Mouse (Mus musculus) spleen, postnatal 14 days (tissue): Measurements from ENCODE around the gene Il20.
A peak's percentile ranks its signal among the peaks of the same experiment; 100 is the strongest.

Experiments used
- DNase-seq, 2 experiments: peaks; one replicate each; pipeline ENCODE4 v3.0.0; 2021 to 2022; ENCODE audit warnings: low spot score in 2 of 2

Gene Il20

GRCm38 (mm10) chr1:130911401-130912010, at the start of gene Il20:
Gene Il20, minus strand, starts transcription at chr1:130911451.
- no peak for DNase-seq

- DNase-seq: no peak
Observed at GRCm38 (mm10) chr1:130946920-130947319, 35.7 kb upstream of the Il20 start.

DNA sequence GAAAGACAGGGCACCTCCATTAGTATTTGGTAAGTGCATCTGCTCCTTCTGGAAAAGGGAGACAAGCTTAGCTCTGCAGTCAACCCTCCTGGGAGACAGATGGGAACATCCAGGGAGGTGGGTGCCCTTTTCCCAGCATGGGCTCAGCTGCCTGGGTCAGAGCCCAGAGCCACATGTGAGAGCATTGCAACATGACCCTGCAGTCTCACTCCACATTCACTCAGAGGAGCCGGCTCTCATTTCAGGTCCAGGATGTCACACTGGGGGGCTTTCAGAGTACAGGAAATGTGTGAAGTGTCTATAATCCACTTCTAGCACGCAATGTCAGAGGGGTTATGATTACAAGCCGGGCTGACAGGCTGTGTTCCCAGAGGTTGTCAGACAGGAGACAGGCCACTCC, 30.6 kb upstream of the Il20 start:
- DNase-seq: no peak

GRCm38 (mm10) chr1:130940065-130940687, 28.9 kb upstream of the Il20 start, which contains the start of gene Il19:
Gene Il19, minus strand, starts transcription at chr1:130940115.
- no peak for DNase-seq

GRCm38 (mm10) chr1:130938192-130938591, 26.9 kb upstream of the Il20 start:
- DNase-seq: no peak

- no peak for DNase-seq
Observed at GRCm38 (mm10) chr1:130937170-130937569, 25.9 kb upstream of the Il20 start.

DNA sequence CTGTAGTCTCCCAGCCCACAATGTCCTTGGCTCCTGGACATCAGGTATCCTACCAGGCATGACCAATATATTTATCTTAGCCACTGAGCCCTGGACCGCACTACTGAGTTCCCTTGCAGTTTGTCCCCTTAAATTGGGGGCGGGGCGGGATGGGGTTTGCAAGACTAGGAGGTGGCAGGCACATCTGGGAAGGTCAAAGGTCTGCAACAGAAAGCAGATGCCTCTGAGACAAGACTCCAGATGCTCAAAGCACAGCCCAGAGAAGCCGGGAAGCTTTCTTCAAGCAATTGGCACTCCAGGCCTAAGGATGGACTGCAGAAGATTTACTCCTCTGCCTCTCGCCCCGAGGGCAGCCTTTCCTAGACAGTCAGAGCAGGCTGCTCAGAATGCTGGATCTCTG, 25.1 kb upstream of the Il20 start:
- DNase-seq: no peak

DNA sequence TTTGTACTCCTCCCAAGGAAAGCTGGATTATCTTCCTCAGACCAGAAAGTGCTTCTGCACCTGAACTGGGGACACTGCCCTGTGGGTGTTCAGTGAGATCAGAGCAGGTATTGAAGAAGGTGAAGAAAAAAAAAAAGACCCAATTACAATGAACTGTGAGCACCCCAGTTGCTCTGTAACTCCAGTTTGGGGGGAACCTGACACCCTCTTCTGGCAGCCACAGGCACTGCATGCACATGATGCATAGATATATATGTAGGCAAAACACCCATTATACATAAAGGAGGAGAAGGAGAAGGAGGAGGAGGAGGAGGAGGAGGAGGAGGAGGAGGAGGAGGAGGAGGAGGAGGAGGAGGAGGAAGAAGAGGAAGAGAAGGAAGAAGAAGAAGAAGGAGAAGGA, 15.2 kb upstream of the Il20 start:
- peak; percentile 13 to 40 for DNase-seq

DNA sequence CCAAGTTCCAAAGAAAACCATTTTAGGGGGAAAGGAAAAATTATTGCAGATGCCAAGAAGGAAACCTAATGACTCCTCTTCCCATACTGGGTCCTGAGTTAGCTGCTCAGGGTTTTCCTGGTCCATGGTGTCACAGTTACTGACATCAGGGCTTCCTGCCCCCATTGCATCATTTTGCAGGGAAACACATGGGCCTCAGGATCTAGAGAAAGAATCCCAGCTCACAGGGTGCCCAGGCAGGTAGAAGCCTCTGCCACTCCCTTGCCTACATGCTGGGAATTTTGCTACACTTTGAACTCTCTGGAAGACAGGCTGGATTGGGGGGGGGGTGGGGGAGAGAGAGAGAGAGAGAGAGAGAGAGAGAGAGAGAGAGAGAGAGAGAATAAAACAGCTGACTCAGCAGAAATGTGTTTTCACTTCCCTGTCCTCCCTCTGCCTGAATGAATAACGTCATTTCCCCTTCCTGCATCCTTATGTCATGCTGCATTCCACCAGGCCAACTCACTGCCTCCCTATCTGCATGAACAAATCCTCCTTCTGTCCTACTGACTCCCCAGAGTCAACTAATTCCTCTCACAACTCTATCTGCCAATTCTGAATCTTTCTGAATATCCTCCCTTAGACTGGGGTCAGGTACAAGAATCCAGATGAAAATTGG, 7.2 kb upstream of the Il20 start:
- no peak for DNase-seq

DNA sequence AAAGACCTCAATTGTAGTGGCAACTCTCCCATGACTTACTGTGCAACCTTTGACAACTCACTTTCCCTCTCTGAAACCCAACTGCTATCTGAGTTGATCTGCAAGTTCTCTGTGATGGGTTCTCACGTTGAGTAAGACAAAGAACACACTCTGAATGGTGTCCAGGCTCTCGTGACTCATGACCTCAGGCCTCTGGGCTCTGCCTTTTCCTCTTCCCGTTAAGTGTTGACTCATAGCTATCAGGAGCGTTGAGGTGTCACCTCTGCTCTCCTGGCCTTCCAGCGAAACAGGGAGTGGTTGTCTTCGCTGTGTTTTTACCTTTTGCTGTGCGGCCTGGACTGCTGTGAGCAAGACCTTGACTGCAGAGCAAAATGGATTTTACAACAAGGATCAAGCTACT, 8.7 kb downstream of the Il20 start:
- no peak for DNase-seq

DNA sequence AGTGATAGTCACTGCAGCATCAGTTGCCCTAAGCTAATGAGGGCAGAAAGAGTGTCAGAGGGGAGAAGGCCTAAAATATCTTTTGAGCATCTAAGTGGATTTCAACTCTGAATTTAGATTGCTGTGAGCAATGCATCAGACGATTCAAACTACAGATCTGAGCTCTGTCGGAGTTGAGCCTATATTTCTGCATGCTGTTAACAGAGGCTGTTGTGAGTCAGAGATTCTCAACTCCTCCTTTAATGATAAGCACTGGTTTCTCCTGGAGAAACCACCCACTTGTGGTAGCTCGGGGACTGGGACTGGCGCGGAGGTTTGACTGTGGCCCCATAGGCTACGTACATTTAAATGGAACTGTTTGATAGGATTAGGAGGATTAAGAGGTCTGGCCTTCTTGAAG, 16.8 kb downstream of the Il20 start:
- no peak for DNase-seq

- DNase-seq: no peak
Observed at GRCm38 (mm10) chr1:130893329-130894040, 17.8 kb downstream of the Il20 start.

DNA sequence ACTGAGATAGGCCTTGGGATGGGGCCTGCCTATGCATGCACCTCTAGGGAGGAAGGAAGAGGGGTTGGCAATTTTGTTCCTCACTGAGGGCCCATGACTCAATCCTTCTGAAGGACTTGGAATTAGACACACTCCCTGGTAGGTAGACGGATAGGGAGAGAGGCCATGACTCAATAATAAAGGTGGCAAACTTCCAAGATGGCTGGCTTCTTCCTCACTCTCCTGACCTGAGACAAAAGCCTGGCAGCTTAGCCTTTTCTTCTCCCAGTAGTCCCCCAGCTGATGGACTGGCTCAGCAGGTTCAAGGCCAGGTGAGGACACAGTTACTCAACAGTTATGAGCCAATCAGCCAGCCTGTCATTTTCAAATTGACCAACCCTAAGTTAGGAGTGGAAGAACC, 18.8 kb downstream of the Il20 start:
- DNase-seq: no peak

- DNase-seq: no peak
Observed at GRCm38 (mm10) chr1:130887354-130887753, 23.9 kb downstream of the Il20 start, which contains the start of gene Il24. Gene Il24, minus strand, starts transcription at chr1:130887454.

DNA sequence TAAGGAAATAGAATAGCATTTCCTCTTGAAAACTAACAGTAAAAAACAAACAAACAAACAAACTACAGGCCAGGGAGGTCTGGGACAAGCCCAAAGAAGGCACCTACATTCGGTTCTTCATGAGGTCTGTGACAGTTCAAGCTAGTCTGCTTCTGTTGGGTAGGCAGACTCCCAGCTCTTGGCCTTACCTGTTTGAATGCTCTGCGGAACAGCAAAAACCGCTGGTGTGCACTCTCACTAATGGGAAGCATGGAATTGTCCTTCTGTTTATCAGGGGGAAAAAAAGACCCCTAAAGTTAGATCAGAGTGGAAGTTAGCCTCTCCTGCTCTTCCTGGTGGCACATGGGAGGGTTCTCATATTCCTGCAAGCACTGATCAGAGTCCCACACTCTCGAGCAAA, 28.1 kb downstream of the Il20 start:
- DNase-seq: no peak

DNA sequence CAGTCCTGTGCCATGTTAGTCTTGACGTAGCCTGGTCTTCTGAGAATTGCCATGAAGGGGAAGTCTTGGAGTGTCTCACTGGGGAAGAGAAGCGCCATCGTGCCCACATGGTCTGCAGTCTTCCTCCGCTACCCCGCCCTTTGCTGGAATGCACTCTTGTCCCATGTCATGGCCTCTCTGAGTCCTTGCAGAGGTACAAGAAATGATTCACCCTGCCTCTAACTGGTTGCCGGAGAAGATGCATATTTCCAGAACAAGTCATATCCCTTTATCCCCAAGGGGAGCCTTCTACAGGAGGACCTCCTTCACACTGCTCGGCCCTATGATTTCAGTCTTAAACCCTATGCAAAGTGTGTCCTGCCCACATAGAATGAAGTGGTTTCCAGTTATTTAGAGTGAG, 31.3 kb downstream of the Il20 start:
- no peak for DNase-seq

DNA sequence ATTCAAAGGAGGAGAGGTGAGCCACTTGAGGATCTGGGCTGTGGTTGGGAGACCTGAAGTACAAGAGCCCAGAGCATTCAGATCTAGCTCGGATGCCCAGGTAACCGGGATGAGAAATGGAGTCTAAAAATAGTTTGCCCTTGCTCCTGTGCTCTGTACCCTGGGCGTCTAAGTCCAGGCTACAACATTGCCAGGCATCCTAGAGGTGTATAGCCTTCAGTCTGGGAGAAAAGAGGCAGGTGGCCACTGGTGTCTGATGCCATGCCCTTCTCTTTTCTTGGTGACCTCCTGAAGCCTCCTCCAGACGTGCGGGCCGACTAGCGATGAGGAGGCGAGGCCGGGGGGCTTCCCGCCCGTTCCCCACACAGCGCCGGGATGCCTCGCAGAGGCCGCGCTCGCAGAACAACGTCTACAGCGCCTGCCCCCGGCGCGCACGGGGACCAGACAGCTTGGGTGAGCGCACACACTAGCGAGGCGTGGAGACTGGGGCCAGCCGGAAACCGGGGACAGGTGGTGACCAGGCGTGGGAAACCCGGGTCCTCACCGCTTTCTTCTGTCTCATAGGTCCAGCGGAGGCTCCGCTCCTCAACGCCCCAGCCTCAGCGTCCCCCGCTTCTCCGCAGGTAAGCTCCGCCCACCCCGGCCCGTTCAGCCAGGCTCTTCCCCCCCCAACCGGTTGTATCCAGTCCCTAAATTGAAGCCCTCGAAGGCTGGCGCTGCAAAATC, 33.2 kb downstream of the Il20 start:
- no peak for DNase-seq

DNA sequence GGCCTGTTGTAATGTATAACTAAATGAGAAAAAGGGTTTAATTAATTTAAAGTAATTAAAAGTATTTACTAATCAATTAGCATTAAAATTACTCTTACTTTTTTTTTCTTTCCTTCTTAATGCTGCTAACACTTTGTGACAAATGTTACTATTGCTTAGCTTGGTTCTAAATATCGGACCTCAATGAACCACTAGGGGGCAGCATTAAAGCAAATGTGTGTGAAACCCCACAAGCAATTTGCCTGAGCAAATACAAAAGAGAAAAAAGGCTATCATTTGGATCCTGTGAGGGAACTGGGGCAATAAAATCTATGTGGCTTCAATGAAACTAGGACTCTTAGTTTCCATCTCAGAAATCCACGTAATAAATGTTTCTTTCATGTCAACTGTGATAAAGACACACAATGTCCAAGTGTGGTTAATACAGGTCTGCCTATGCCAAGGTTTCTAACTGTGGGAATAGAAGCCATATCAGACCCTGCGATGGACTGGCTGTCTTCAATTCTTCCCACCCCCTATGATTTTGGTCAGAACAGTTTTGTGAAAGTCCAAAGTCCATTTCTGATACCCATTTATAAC, 34.2 kb downstream of the Il20 start:
- peak in 1 of 2 experiments; percentile 49 for DNase-seq

- no peak for DNase-seq
Observed at GRCm38 (mm10) chr1:130875910-130876309, 35.3 kb downstream of the Il20 start.

DNA sequence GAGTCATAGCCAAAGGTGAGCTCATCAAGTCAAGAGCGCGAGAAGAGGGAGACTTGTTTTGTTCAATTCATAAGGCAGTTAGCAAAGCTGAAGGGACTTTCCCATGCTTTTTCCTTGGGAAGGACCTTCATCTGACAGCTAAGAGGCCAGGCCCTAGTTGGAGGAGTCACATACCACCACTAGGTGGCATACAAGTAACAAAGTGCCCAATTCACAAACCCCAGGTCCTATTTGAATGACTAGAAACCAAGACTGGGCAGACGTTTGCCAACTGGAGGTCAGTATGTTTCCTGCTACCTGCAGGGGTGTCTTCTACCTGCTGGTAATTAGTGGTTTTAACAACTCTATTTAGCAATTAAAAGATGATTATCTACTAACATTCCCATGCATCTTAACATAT, 36.1 kb downstream of the Il20 start:
- no peak for DNase-seq

- no peak for DNase-seq
Observed at GRCm38 (mm10) chr1:130872912-130873311, 38.3 kb downstream of the Il20 start.
